Mouse (Mus musculus): Measurements from ENCODE around the gene Il13ra2. TPM values are rescaled to one million over a fixed set of nuclear protein-coding genes. Genes with fewer than 3 reads are reported as not detected.
"Not testable (repeated sequence)": the region's sequence is repeated elsewhere in the genome, so short reads cannot be mapped to it uniquely, and the experiment has no call there.

Il13ra2 gene
- total RNA-seq (2022): under 1 TPM in 3 of 4 experiments, not detected in 1; 0.13 to 0.31 (median 0.15) TPM

- no peak for DNase-seq
These were observed at the start of gene Il13ra2 for GRCm38 (mm10) chrX:147429129-147429528. Gene Il13ra2, minus strand, starts transcription at chrX:147429192.

DNA sequence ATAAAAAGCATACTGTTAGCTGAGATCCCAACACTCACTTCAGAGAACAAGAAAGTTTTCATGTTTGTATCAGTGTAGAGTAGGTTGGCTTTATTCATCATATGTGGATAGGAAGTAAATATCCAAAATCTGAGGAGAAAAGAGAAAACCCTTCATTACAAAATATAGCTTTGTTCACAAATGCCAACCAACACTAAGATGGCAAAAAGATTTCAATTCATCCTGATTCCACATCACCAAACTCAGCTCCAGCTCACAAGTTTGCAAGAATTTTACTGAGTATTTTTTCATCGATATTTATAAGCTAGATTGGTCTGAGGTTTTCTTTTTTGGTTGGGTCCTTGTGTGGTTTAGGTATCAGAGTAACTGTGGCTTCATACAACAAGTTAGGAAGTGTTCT lies 24.6 kb upstream of the Il13ra2 start, which contains the start of gene Vmn1r239-ps:
Vmn1r239-ps (minus strand) TSS at position 101 of the 400 bp plus-strand sequence.
- not testable (repeated sequence) for DNase-seq

- no peak for DNase-seq
These were observed 14.4 kb upstream of the Il13ra2 start for GRCm38 (mm10) chrX:147443386-147443785.

DNA sequence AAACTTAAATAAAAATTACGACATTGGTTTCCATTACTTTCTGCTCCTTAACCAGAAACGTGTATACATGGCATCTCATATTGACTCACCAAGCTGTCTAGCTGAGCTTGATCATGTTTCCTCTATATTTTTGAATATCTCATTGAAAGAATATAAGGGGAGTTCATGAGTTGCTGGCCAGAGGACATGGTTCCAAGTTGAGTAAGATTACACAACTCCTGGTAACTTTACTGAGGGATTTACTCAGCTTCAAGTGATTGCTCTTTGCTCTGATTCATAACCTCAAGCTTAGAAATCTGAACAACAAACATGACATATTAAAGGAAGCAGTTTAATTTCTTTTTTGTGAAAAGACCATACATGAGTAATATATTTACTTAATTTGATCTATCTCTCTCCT lies 6.4 kb upstream of the Il13ra2 start:
- DNase-seq: no peak

DNA sequence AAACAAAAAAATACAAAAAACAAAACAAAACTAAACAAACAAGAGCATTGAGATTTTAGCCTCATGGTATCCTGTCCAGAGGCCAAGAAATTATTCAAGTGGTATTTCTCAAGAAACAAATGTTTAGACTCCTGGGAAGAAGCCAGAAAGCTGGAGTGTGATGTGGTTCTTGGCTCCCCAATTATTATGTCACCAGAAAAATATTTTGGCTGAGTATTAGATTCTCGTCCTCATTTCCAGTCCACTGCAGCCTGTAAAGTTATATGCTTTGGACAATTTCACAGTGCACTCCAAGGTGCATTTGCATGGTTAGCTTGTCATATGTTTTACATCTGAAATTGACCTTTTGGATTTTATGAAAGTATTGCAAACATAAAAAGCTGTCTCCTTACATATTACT lies 761 bp upstream of the Il13ra2 start:
- no peak for DNase-seq

DNA sequence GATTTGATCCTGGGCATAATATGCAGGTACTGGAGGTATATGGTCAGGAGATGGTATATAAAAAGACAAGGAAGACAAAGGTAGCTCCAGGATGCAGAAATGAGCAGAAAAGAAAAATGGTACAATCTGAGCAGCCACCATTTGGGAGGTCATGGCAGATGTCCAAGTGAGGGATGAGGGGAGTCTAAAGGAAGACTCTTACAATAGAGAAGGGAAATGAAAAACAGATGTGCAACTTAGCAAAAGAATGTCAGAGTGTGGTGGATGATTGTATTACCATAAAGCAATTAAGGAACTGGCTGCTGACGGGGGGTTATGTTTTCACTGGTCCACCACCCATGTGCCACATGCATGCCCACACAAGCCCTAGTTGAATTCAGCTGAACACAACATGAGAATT lies 35.5 kb downstream of the Il13ra2 start:
- DNase-seq: no peak

DNA sequence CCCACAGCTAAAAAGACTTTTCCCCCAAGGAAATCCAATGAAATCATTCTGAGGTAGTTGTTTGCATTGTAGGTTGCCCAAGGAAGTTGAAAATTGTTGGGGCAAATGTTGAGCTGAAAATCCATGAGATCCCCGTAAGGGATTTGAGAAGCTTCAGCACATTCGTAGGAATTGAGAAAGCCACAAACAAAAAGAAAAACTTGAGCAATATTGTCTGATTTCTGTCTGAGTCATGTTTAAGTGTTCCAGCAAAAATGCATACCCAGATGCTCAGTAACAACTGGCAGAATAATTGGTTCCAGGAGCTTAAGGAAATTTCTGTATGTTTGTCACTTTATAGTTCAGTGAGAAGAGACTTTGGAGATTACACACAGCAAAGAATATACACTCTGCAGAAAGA lies 79.8 kb downstream of the Il13ra2 start:
- DNase-seq: no peak

Other genes with a start within 250 kb of the Il13ra2 start
- gene Vmn1r239-ps, start 24.5 kb upstream of the Il13ra2 start, total RNA-seq (2022): not detected
- gene Lrch2, start 124.9 kb upstream of the Il13ra2 start, total RNA-seq (2022): 10 to 100 TPM; 22.2 to 25.9 (median 23.5) TPM

Data from adrenal gland, adult 8-10 months (tissue).